Mouse (Mus musculus): ENCODE results near the gene Atrx. TPM values are rescaled to one million over a fixed set of nuclear protein-coding genes. Genes with fewer than 3 reads are reported as not detected.

Gene Atrx
- polyA plus RNA-seq, 1 experiment from 2014 or later: 194 TPM

DNA sequence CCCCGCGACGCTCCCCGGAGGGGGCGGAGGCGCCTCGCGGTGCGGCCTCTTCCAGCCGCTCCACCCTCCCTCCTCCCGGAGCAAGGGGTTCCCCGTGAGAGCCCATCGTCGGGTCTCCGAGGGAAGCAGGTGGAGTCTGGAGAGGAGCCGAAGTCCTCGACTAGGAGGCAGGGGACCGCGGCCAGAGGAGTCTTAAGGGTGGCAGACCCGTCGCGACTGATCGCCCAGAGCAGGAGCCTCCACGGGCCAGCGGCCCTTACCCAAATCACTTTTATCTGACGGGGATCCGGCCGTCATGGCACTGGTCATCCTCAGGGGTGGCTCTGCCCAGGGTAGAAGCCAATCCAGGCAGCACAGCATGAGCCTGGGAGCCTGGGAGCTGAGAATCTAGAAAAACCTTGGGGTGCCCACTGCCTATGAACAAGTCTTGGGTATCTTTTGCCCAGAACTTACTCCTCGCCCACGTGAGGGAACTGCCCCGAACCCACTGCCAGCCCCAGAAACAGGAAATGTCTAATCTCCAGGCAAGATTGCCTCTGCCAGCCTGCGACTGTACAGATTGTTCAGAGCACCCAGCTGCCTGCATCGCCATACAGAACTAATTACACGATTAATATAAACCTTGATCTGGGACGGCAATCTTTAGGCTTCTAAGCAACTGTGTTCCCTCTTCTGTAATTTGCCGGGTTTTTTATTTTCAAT lies 164.0 kb downstream of the Atrx start:
- Histone ChIP-seq H3K27me3 (replicated peaks; ENCODE audit: low read depth, poor library complexity, severe bottlenecking) (peaks cover 99% of the 10 kb centered on the region), H3K27ac (replicated peaks) (no peak overlapping the region), H3K36me3 (replicated peaks) (no peaks in the 10 kb centered on the region), H3K4me3 (peak overlapping the region; percentile 54), H3K9me3 (no peaks in the 10 kb centered on the region), H3K4me1 (peaks cover 13% of the 10 kb centered on the region)
- 20% methylated on average over 32 of the region's 36 CpGs for WGBS
- DNase-seq (ENCODE audit: low spot score): peak; percentile 29

DNA sequence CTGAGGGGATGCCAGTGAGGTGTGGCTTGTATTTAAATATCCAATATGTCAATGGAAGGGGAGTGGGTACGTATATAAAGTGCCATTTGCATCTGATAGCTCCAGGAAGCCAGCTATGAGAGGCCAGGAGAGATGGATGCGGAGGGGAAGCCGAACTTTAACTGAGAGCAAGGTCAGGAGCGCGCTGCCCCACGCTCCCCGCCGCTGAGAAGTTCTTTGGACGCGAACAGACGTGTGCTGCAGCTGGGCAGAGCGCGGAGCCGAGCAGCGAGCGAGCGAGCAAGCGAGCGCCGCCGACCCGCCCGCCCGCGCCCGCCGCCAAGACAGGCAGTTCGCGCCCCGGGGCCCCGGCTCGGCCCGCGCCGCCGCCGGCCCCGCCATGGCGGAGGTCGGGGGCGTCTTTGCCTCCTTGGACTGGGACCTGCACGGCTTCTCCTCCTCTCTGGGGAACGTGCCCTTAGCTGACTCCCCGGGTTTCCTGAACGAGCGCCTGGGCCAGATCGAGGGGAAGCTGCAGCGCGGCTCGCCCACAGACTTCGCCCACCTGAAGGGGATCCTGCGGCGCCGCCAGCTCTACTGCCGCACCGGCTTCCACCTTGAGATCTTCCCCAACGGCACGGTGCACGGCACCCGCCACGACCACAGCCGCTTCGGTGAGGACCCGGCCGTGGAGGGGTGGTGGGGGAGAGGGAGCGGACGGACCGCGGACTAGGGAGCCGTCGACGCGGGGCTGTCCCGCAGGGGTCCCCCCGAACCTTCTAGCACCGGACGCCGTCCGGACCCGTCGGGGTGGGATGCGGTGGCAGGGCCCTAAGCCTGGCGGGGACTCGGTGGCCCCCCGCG lies 164.8 kb downstream of the Atrx start, which contains the start of gene Fgf16:
TSS of gene Fgf16 (plus strand) at position 118 of the 843 bp plus-strand sequence.
- peaks cover 13% of the 10 kb centered on the region for H3K4me1 ChIP-seq
- peak within 1 kb of the TSS; percentile 54 for H3K4me3 ChIP-seq
- no peaks in the 10 kb centered on the region for H3K9me3 ChIP-seq
- H3K27me3 ChIP-seq (replicated peaks; ENCODE audit: low read depth, poor library complexity, severe bottlenecking): peaks cover 93% of the 10 kb centered on the region
- H3K27ac ChIP-seq (replicated peaks): no peak within 1 kb of the TSS
- 17% methylated on average over 84 of the region's 86 CpGs for WGBS
- peak; percentile 35 for DNase-seq (ENCODE audit: low spot score)
- no peaks in the 10 kb centered on the region for H3K36me3 ChIP-seq (replicated peaks)

DNA sequence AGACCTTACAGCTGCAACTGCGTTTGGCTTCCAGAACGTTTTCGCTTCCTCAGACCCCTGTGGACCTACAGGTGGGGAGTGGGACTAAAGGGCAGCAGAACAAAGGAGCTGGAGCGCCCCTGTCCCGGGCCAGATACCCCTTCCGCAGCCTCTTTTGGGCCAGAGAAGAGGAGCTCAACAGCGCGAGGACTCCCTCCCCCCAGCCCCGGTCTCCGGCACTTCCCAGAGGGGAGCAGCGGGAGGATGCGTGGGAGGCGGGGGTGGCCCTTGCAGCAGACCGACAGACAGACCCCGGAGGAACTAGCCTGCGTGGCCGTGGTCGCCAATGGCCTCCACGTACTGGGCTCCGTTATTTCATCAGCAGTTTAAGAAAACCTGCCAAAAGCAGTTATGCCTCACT lies 165.6 kb downstream of the Atrx start:
- Histone ChIP-seq H3K4me3 (peak overlapping the region; percentile 54), H3K4me1 (peaks cover 13% of the 10 kb centered on the region), H3K9me3 (no peaks in the 10 kb centered on the region), H3K36me3 (replicated peaks) (no peaks in the 10 kb centered on the region), H3K27me3 (replicated peaks; ENCODE audit: low read depth, poor library complexity, severe bottlenecking) (peaks cover 86% of the 10 kb centered on the region), H3K27ac (replicated peaks) (no peak overlapping the region)
- peak; percentile 32 for DNase-seq (ENCODE audit: low spot score)
- WGBS: 9% methylated on average over 20 of the region's 20 CpGs

DNA sequence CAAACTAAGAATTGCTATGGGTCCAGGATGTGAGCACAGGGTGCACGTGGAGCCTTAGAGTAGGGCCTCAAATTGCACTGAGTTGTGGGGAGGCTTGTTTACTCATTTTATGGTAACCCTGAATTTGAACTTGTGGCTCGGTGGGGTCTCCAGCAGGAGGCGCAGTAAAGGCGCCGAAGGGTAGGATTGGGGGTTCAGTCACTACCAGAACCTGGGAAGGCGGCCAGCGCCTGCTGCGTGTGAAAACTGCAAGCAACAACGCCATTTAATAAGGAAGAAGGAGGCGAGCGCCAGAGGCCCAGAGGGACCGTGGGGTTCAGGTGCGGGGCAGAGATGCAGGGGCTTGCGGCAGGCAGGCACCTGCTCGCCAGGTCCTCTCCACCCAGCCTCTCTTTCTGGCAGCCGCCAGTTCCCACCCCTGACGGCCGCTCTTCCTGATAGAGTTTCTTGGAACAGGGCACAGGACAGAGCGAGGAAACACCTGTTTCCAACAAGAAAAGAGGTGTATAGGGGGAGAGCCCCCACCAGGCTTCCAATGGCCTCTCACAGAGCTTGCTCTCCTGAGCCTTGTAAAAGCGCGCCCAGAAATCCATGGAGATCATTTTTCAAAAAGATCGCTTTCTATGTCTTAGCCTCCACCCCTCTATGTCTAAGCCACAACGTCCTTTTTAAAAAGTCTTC lies 166.2 kb downstream of the Atrx start:
- 19% methylated on average over 23 of the region's 23 CpGs for WGBS
- Histone ChIP-seq H3K27ac (replicated peaks) (no peak overlapping the region), H3K4me1 (peaks cover 13% of the 10 kb centered on the region), H3K4me3 (peak overlapping the region; percentile 54), H3K27me3 (replicated peaks; ENCODE audit: low read depth, poor library complexity, severe bottlenecking) (peaks cover 80% of the 10 kb centered on the region), H3K36me3 (replicated peaks) (no peaks in the 10 kb centered on the region), H3K9me3 (no peaks in the 10 kb centered on the region)
- peak; percentile 12 for DNase-seq (ENCODE audit: low spot score)

Other genes starting within 250 kb of the Atrx start
- 0.15 and 0.35 TPM in 2 replicates for gene Fgf16, start 165.1 kb downstream of the Atrx start, polyA plus RNA-seq (2016; fragmentation: Nextera tagmentation; extraction: Ambion mirVana)
- gene Magt1, start 82.5 kb upstream of the Atrx start, polyA plus RNA-seq (2016; fragmentation: Nextera tagmentation; extraction: Ambion mirVana): 47.9 and 49.8 TPM in 2 replicates
- 346 and 350 TPM in 2 replicates for gene Cox7b, start 86.3 kb upstream of the Atrx start, polyA plus RNA-seq (2016; fragmentation: Nextera tagmentation; extraction: Ambion mirVana)
- 24.7 and 25.9 TPM in 2 replicates for gene Atp7a, start 97.9 kb upstream of the Atrx start, polyA plus RNA-seq (2016; fragmentation: Nextera tagmentation; extraction: Ambion mirVana)
- 0.04 and 0.10 TPM in 2 replicates for gene Tlr13, start 213.8 kb upstream of the Atrx start, polyA plus RNA-seq (2016; fragmentation: Nextera tagmentation; extraction: Ambion mirVana)

Data from embryonic facial prominence, embryonic 10.5 days (tissue).